Mouse (Mus musculus): ENCODE measurements around the gene Vps4b.

- no peak for TF ChIP-seq POLR2A (IDR thresholded peaks at IDR 0.05; ENCODE audit: control insufficient read depth, extremely low read depth, insufficient read depth, low read length, poor library complexity)
- TF ChIP-seq CTCF (IDR thresholded peaks at IDR 0.05; ENCODE audit: borderline replicate concordance, control insufficient read depth, extremely low read depth, insufficient read depth, low read length, poor library complexity): no peak
Observed at GRCm38 (mm10) chr1:106774896-106775295, 21.6 kb downstream of the Vps4b start.

All from thymus, adult 2 months (tissue).